Mouse (Mus musculus) erythroblast, embryonic 14.5 days (primary cell): Measurements from ENCODE around the gene Dffa. TPM values are rescaled to one million over a fixed set of nuclear protein-coding genes. Genes with fewer than 3 reads are reported as not detected.

Experiments
- H3K27me3 ChIP-seq: 2 replicates; pipeline ENCODE4 v1.6.1; 2012; ENCODE audit warnings: inconsistent platforms; ENCODE audit not compliant: control insufficient read depth
- H3K36me3 ChIP-seq: 2 replicates; pipeline ENCODE4 v1.6.1; 2012; ENCODE audit warnings: mild to moderate bottlenecking, inconsistent platforms; ENCODE audit not compliant: control insufficient read depth
- H3K4me1 ChIP-seq: 2 replicates; pipeline ENCODE4 v1.6.1; 2012; ENCODE audit warnings: inconsistent platforms; ENCODE audit not compliant: control insufficient read depth
- H3K4me3 ChIP-seq: replicated peaks from 2 replicates; pipeline ENCODE3; 2012; ENCODE audit warnings: moderate library complexity, mild to moderate bottlenecking, inconsistent platforms
- H3K9me3 ChIP-seq: 2 replicates; pipeline ENCODE4 v1.6.1; 2012; ENCODE audit warnings: low read length, inconsistent platforms, mixed read lengths; ENCODE audit not compliant: control insufficient read depth
- GATA1 ChIP-seq: IDR thresholded peaks from 2 replicates; pipeline ENCODE4 v1.6.1; 2012; ENCODE audit warnings: low read length, inconsistent platforms, mixed read lengths
- TAL1 ChIP-seq: IDR thresholded peaks from 3 replicates; pipeline ENCODE4 v1.6.1; 2012; ENCODE audit warnings: low read length, inconsistent platforms, mixed read lengths
- polyA plus RNA-seq: library from polyadenylated mRNA; stranded (reverse); fragments of >175 nt; gene quantifications from 2 replicates; pipeline ENCODE4 v1.2.3, GENCODE M21; 2012

The Dffa gene
- polyA plus RNA-seq, 1 experiment: 0.24 TPM

DNA sequence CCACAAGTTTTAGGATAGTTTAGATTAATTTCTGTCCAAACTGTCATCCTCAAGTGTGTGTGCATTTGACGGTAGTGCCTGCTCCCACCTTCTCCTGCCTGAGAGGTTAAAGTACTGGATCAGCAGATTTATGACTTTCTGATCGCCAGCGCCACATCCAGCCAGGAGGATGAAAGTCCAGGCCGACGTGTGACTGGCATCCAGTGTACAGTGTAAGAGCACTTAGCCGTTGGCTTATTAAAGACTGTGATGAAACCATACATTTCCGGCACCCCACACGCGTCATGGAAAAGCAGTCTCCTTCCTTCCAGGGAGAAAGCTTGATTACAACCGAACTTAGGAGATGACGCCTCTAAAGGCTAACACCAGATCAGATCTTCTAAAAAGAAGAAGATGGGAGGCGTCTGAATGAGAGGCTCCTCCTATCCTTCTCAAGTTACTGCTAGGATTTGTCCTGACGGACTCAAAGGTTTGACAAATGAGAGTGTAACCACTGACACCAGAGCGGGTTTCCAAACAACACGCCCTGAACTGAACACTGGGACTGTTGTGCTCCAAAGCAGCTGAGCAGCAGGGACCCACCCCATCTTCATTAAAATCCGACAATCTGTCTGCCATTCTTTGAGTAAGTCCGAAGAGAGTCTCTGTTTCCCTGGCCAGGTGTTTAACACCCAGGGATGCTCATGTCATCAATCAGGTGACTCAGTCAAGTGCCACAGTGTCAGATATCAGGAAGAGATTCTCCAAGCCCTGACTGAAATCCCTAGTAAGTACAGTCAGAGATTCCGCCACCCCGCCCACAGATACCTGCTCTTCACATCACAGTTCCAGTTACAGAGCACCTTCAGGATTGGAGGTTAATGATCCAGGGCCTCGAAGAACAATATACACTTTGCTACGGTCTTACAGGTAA lies 41.3 kb upstream of the Dffa start:
- no peaks in the 10 kb centered on the region for H3K27me3 ChIP-seq
- no peaks in the 10 kb centered on the region for H3K9me3 ChIP-seq
- H3K36me3 ChIP-seq: peaks cover 10% of the 10 kb centered on the region
- TF ChIP-seq TAL1 (no peak), GATA1 (no peak)
- H3K4me1 ChIP-seq: peaks cover 11% of the 10 kb centered on the region
- no peak overlapping the region for H3K4me3 ChIP-seq

- Histone ChIP-seq H3K36me3 (peaks cover 14% of the 10 kb centered on the region), H3K9me3 (no peaks in the 10 kb centered on the region), H3K27me3 (no peaks in the 10 kb centered on the region), H3K4me1 (peaks cover 11% of the 10 kb centered on the region), H3K4me3 (no peak overlapping the region)
- no peak for TF ChIP-seq TAL1
- no peak for TF ChIP-seq GATA1
Observed at GRCm38 (mm10) chr4:149064061-149064854, 39.7 kb upstream of the Dffa start.

GRCm38 (mm10) chr4:149066672-149067551 lies 37.0 kb upstream of the Dffa start:
- H3K4me1 ChIP-seq: peaks cover 11% of the 10 kb centered on the region
- no peak overlapping the region for H3K4me3 ChIP-seq
- H3K27me3 ChIP-seq: no peaks in the 10 kb centered on the region
- no peaks in the 10 kb centered on the region for H3K9me3 ChIP-seq
- H3K36me3 ChIP-seq: peaks cover 18% of the 10 kb centered on the region
- TF ChIP-seq TAL1 (no peak), GATA1 (no peak)

DNA sequence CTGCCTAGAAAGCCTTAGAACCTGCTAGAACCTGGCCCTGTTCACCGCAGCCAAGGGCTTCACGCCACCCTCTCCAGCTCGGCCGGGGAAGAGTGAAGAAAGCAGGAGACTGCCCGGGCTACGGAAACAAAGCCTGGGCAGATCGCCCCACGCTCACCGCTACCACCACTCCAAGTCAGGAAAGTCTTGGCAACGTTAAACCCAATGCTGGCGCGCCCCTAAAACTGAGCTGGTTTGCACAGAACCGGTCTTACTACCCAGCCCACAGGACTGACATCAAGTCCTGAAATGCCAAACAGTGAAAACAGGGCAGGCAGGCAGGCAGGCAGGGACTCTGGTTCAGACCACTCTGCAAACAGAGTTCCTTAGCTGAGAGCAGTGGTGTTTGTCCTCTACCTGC lies 28.9 kb upstream of the Dffa start:
- peaks cover 4% of the 10 kb centered on the region; the same call in 1 of the 2 replicates for H3K4me1 ChIP-seq
- H3K4me3 ChIP-seq: no peak overlapping the region
- peaks cover 31% of the 10 kb centered on the region for H3K36me3 ChIP-seq
- no peaks in the 10 kb centered on the region for H3K27me3 ChIP-seq
- TF ChIP-seq TAL1 (no peak), GATA1 (no peak)
- H3K9me3 ChIP-seq: no peaks in the 10 kb centered on the region

GRCm38 (mm10) chr4:149075871-149076575 lies 27.9 kb upstream of the Dffa start:
- no peak overlapping the region for H3K4me3 ChIP-seq
- TF ChIP-seq TAL1 (no peak), GATA1 (no peak)
- no peaks in the 10 kb centered on the region for H3K9me3 ChIP-seq
- peaks cover 31% of the 10 kb centered on the region for H3K36me3 ChIP-seq
- H3K4me1 ChIP-seq: peaks cover 4% of the 10 kb centered on the region; the same call in 1 of the 2 replicates
- H3K27me3 ChIP-seq: no peaks in the 10 kb centered on the region

DNA sequence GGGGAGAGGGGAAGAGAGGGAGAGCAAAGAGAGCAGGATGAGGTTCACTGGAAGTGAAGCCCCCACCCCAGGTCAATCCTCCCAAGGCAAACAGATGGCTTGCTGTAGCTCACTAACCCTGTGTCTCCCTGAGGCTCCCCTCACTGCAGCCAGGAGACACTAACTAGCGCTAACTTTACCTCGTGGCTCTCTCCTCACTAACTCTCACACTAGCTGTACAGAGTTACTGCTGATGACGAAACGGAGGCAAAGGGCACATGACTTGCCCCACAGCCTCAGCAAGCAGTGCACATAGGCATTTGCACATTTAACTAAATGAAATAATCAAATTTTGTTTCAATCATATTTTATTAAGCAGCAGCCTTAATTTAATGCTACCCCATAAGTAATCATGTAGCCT lies 25.7 kb upstream of the Dffa start:
- peaks cover 17% of the 10 kb centered on the region for H3K36me3 ChIP-seq
- TF ChIP-seq GATA1: no peak
- TF ChIP-seq TAL1: no peak

GRCm38 (mm10) chr4:149079629-149080028 lies 24.3 kb upstream of the Dffa start:
- Histone ChIP-seq H3K4me3 (no peak overlapping the region), H3K4me1 (peaks cover 6% of the 10 kb centered on the region; the same call in 1 of the 2 replicates), H3K36me3 (peaks cover 13% of the 10 kb centered on the region), H3K9me3 (no peaks in the 10 kb centered on the region), H3K27me3 (no peaks in the 10 kb centered on the region)
- TF ChIP-seq TAL1 (no peak), GATA1 (no peak)

More for the DNA sequence above, 25.7 kb upstream of the Dffa start:
- H3K27me3 ChIP-seq: no peaks in the 10 kb centered on the region
- H3K9me3 ChIP-seq: no peaks in the 10 kb centered on the region
- no peak overlapping the region for H3K4me3 ChIP-seq
- H3K4me1 ChIP-seq: peaks cover 6% of the 10 kb centered on the region; the same call in 1 of the 2 replicates

- TF ChIP-seq TAL1: no peak
- no peak for TF ChIP-seq GATA1
- H3K36me3 ChIP-seq: peaks cover 9% of the 10 kb centered on the region
- no peaks in the 10 kb centered on the region for H3K9me3 ChIP-seq
- no peaks in the 10 kb centered on the region for H3K27me3 ChIP-seq
- no peak overlapping the region for H3K4me3 ChIP-seq
- peaks cover 6% of the 10 kb centered on the region; the same call in 1 of the 2 replicates for H3K4me1 ChIP-seq
Observed at GRCm38 (mm10) chr4:149080111-149080510, 23.8 kb upstream of the Dffa start.
